Mouse (Mus musculus) bone marrow macrophage, adult 2 months (primary cell): ENCODE measurements around the gene Plxna1.

Source experiments
- CTCF ChIP-seq: IDR thresholded peaks from 2 replicates; pipeline ENCODE4 v1.5.1; 2012; ENCODE audit warnings: low read depth, mild to moderate bottlenecking, low read length, moderate library complexity
- POLR2A ChIP-seq: IDR thresholded peaks from 2 replicates; pipeline ENCODE4 v1.6.1; 2012; ENCODE audit warnings: mild to moderate bottlenecking, low read depth, low read length, borderline replicate concordance

DNA sequence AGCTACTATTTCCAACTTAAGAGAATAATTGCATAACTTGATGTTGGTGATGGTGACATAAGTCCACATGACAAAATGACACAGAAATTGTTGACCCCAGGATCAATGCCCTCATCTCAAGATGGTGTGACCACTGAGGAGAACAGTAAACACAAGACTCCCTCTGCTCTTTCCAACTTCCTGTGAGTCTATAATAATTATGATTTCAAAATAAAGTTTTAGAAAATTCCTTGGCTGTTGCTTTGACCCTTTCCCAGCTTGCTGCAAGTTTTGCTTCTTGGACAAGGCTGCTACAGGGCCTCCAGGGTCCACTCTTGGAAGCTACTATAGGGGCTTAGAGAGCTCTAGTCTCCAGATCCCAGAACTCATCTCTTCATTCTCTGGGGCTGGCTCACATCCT, 6.4 kb upstream of the Plxna1 start:
- TF ChIP-seq CTCF = no peak
- no peak for TF ChIP-seq POLR2A
